Mouse (Mus musculus): ENCODE data around the gene Gm10283. TPM values are rescaled to one million over a fixed set of nuclear protein-coding genes. Genes with fewer than 3 reads are reported as not detected.

Gene Gm10283
- not detected for polyA plus RNA-seq (2014; fragmentation: Illumina TruSeq; extraction: RNeasy Lipid Tissue Mini Kit (QIAGEN cat#74804))

DNA sequence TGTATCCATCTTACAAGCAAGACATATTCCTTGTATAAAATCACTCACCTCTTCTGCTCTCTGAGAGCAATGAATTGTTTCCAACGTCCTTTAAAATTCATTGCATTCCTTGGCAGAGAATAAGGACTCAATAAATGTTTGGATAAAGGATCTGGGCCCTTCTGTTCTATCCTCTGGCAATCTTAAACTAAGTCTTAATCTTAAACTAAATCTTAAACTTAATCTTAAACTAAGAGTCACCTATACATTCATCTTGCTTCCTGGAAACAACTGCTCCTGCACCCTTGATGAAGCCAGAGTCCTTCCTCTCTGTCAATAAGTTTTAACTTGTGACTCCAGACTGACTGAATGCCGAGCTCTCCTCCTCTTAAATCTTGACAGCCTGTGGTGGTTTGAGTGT lies at the start of gene Gm10283:
Gene Gm10283 (minus strand): TSS at position 101 of the 400 bp plus-strand sequence.

DNA sequence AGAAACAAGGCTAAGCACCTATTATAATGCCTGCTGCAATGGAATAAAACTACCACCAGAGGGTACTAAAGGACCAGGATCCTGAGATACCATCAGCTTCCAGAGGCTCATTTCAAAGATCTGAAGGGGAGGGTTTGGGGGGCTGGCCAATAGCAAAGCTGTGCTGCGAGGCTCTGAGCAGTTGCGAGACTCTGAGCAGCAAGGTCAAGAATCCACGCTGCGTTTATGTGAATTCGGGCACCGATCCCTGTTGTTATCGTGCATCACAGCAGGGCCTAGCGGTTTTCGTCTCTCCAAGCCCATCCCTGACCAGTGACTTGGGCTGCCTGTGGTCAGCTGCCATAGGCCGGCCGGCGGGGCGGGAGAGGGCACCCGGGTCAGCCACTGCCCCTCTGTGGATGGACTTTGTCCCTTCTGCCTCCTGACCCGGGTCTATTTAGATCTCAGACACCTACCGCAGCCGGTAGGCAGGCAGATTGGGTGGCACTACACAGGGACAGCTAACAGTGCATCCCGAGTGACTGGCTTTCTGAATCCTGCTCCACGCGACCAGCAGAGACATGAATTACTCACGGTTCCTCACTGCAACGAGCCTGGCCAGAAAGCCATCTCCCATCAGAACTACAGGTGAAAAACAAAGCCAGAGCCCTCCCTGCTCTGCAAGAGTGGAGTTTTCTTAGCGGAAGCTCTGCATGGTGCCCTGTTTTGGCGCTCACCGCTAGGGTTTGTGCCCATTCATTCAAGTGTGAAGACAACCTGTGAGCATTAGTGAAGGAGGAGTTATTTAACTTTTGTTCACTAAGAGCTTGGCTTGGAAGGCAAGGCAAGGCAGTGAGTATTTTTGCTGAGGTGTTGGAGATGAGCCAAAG lies 2.9 kb upstream of the Gm10283 start, which contains the start of gene Aadat:
Gene Aadat (plus strand): TSS at position 280 of the 869 bp plus-strand sequence.

Other genes with a start within 250 kb of the Gm10283 start
- gene Aadat, start 2.7 kb upstream of the Gm10283 start, polyA plus RNA-seq (2014; fragmentation: Illumina TruSeq; extraction: RNeasy Lipid Tissue Mini Kit (QIAGEN cat#74804)), result 0.29 TPM
- gene Mfap3l, start 129.6 kb upstream of the Gm10283 start, polyA plus RNA-seq (2014; fragmentation: Illumina TruSeq; extraction: RNeasy Lipid Tissue Mini Kit (QIAGEN cat#74804)), result 16.0 TPM

All from ovary, adult 10 weeks (tissue).